Mouse (Mus musculus): ENCODE results near the gene Picalm. TPM values are rescaled to one million over a fixed set of nuclear protein-coding genes. Genes with fewer than 3 reads are reported as not detected.

Gene Picalm
- 100 to 1,000 TPM; 106 to 151 (median 133) TPM for total RNA-seq (2022)

GRCm38 (mm10) chr7:90129732-90130392 lies at the start of gene Picalm:
Gene Picalm, plus strand, starts transcription at chr7:90130213.
- DNase-seq, result peak; percentile 96

GRCm38 (mm10) chr7:90083799-90084198 lies 46.2 kb upstream of the Picalm start:
- no peak for DNase-seq

DNA sequence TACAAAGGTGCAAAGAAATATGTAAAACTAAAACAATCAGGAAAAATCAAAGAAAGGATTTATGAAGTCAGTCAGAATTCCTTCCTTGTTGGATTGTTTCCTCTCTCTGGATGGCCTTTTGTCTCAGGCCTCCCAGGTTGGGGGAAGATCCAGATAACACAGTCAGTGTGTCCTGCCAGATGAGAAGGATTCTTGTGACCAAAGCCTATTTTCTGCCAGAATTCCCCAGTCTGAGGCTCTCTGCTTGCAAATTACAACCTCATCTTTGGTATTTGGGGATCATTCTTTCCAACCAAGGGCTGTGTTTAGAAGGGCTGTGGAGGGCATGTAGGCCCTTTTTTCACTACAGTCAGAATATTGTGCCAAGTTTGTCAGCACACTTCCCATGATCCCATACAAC lies 45.5 kb upstream of the Picalm start:
- DNase-seq, result no peak

- DNase-seq, result no peak
Measured at GRCm38 (mm10) chr7:90085713-90086112, 44.3 kb upstream of the Picalm start.

GRCm38 (mm10) chr7:90086821-90087220 lies 43.2 kb upstream of the Picalm start:
- no peak for DNase-seq

DNA sequence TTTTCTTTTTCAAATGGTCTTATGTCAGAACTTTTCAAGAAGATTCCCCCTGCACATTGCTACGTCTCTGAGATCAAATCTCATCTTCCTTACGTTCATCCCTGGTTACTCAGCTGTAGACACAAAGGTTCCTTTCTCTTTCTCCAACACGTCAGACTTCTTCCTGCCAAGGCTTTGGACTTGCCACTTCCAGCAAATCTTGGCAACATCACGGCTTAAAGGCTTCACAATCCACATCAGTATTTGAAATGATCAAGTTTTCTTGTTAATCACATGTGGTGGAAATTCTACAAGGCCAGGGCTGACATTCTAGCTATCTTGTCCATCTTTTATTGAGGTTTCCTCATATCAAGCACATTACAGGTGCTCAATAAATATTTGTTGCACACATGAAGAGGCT lies 39.0 kb upstream of the Picalm start:
- DNase-seq, result no peak

- DNase-seq, result no peak
Measured at GRCm38 (mm10) chr7:90091756-90092155, 38.3 kb upstream of the Picalm start.

DNA sequence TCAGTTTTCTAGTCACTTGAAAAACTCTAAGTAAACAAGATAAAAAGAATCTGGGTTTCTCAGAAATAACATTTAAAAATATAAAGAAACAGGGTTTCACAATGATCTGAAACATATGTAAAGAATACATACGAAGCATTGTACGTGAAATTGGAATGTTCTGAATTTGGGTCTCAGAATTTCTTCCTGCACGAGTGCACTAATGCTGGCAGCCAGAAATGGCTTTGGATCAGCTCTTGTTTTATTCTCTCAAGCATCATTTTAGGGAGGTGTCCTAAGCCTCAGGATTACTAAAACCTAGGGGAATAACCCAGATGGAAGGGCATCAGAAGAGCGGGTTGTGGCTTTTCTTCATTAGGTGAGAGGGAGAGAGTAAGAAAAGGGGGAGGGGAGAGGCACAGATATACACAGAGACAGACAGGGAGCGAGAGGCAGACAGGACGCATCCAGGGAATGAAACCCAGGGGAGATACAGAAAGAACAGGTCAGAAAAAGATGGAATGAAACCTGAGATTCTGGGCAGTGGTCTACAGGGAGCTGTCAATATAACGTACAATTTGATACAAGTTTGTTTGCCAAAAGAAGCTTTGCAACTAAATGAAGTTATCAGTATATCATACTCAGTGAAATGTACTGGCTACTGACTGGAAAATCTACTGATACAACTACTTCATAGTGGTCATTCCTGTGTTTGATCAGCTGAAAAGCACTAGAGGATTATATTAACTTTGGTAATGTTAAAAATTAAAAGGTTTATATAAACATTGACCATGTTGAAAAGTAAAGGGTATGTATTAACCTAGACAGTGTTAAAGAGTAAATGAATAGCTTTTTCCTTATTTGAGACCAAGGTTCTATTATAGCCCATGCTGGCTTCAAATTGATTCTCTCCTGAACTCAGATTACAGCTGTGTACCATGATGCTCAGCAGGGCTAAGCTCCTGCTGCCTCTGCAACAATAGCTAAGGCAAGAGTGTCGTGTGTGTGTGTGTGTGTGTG lies 37.3 kb upstream of the Picalm start:
- DNase-seq, result no peak

DNA sequence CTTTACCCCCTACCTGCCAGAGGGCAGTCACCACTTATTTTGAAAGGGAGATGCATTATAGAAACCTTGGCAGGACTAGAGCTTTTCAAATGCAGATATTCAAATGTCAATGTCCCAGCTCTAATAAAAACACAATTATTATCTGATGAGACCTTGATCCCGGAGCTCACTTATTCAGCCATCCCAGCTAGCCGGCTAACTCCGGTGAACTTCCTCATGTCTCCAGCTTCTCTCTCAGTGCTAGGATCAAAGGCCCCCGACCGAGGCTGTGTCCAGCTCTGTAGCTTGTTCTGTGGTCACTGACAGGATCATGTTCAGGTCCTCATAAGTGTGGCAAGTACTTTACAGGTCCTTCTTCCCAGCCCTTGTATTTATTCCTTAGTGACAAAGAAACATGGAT lies 34.9 kb upstream of the Picalm start:
- DNase-seq, result no peak

DNA sequence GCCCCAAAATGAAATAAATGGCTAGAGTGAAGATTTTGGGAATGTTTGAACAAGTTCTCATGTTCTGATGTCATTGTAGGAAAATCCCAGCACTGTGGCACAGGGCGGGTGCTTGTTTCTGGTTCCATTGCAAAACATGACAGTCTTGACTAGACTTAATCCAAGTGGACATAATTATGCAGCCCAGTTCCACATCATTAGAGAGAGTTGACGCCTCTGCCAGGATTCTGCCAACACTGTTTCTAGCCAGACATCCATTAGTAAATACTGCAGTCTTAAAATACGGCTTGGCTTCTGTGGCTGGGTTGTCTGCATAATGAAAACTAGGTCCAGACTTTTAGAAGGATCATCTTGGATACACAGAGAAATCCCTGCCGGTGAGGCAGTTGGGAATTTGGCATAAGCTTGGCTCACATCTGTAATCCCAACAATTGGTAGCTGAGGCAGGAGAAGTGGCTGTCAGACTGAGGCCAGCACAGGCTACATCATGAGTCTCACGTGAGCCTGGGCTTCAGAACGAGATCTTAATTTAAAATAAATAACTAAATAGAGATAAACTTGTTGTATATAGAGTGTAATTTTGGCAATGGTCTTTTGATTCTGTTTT lies 34.1 kb upstream of the Picalm start:
- no peak for DNase-seq

GRCm38 (mm10) chr7:90096609-90097008 lies 33.4 kb upstream of the Picalm start:
- no peak for DNase-seq

GRCm38 (mm10) chr7:90098253-90098652 lies 31.8 kb upstream of the Picalm start:
- DNase-seq, result no peak

GRCm38 (mm10) chr7:90099248-90099647 lies 30.8 kb upstream of the Picalm start:
- DNase-seq, result no peak

DNA sequence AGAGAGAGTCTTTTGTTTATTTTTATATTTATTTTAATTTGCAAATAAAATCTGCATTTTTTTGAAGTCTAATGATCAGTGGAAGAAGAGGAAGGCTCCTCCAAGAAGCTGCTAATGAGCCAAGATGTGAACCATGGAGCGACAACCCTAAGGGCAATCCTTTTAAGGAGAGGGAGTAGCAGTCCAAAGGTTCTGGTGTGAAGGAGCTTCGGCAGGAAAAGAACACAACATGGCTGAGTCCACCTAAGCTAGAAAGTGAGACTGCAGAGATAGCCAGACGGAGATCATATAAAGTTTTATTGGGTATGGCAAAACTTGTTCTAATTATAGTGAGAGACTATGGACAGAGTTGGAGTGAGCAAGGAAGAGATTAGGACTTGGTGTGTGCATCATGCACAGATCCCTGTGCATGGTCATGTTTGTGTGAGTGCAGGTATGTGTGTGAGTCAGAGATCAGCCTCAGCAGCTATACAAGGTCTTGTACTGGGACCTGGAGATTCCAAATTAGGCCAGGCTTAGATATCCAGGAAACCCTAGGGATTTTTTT lies 29.3 kb upstream of the Picalm start:
- no peak for DNase-seq

DNA sequence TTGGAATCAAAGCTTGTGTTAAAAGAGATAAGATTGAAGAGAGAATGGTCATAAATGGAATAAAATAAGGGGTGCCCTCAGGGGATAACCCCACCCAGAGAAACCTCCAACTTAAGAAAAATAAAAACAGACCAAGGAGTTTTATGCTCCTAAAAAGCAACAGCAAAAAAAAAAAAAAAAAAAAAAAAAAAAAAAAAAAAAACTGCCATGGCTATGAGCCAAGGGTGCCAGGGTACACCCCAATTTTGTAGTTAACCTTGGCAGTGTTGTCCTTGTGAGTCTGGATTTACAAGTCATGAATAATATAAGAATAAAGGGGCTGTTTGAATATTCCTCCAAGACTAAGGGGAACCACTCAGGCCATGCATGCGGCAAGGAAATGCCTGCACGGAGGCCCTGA lies 13.9 kb upstream of the Picalm start:
- DNase-seq, result no peak

GRCm38 (mm10) chr7:90120106-90120505 lies 9.9 kb upstream of the Picalm start:
- no peak for DNase-seq

DNA sequence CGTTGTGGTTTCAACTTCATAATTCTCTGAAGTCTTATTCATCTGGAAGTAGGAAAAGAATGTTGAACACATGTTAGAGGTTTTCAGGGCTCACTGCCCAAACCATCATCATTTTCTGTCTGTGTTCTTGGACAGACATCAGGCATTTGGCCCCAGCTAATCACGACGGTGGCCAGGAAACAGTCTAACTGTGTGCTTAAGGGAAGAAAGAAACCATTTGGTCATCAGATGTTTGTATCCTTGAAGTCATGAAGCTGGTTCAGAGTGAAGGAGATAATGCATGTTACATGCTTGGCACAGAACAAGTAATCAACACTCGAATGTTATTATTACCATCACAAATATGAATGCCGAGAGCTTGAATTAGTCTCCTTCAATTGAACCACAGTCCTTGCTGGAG lies 5.0 kb upstream of the Picalm start:
- DNase-seq, result no peak

DNA sequence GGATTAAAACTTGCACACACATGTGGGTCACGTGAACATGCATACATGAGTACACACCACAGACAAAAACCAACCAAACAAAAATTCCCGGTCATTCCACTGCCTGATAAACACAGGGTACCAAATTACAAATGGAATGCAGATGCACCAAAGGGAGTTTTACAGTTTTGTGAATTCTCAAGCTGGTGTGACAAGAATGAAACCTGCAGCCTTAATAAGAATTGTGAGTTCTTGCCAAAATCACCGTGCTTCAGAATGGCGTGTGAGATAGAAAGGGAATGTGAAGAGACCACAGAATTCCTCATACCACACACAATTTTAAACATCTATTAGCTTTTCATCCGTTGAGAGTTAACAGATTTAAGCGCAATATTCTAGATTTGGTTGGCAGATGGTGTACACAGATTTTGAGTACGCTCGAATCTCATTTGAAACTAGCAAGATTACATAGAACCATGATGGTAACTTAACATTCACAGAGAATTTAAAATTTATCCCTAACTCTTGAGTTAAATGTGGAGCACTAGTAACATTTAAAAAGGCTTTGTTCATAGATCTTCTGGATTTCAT lies 1.3 kb upstream of the Picalm start:
- DNase-seq, result no peak

- peak; percentile 37 for DNase-seq
Measured at GRCm38 (mm10) chr7:90129271-90129731, 712 bp upstream of the Picalm start.

- DNase-seq, result peak; percentile 21
Measured at GRCm38 (mm10) chr7:90130501-90131375, 725 bp downstream of the Picalm start.

DNA sequence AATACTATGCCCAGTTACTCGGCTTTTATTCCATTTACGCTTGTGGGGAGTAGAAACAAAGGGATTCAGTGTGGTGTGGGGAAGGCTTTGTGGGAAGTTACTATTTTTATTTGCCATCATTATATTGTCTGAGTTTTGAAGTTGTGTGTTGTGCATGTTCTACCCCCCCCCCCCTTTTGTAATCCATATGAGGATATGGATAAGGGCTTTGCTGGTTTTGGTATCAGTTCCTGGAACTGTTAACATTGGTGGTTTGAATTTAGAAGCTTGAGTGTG lies 1.3 kb downstream of the Picalm start:
- DNase-seq, result no peak

DNA sequence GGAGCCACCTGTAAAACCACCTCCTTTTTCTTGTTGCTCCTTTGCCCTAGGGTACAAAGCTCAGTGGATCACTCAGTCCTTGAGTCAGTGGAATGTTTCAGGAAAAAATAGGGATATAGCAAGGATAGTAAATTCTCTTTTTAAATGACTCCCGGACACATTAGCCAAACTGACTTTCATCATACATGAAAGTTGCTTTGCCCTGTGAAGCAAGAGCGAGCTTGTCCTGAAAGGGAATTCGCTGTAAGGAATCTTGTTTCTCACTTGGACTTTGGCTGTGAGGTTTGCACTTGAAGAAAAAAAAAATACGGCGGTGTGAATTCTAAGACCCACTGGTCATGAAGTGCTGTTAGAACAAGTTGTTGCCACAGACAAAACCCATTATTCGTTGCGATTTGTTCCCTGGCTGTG lies 1.8 kb downstream of the Picalm start:
- no peak for DNase-seq

Measured in adrenal gland, adult 8-10 months (tissue).